Mouse (Mus musculus) spleen, adult 2 months (tissue): ENCODE results near the gene Pcdh9.

Source experiments
- CTCF ChIP-seq: fragments of 200-500 bp; IDR thresholded peaks from 2 replicates; pipeline ENCODE4 v1.5.1; 2011; ENCODE audit warnings: mild to moderate bottlenecking, inconsistent platforms; ENCODE audit not compliant: insufficient read depth, insufficient read length, insufficient replicate concordance; ENCODE audit errors: extremely low read depth
- POLR2A ChIP-seq: fragments of 200-500 bp; IDR thresholded peaks from 2 replicates; pipeline ENCODE4 v1.6.1; 2011; ENCODE audit warnings: low read depth, low read length, inconsistent platforms

DNA sequence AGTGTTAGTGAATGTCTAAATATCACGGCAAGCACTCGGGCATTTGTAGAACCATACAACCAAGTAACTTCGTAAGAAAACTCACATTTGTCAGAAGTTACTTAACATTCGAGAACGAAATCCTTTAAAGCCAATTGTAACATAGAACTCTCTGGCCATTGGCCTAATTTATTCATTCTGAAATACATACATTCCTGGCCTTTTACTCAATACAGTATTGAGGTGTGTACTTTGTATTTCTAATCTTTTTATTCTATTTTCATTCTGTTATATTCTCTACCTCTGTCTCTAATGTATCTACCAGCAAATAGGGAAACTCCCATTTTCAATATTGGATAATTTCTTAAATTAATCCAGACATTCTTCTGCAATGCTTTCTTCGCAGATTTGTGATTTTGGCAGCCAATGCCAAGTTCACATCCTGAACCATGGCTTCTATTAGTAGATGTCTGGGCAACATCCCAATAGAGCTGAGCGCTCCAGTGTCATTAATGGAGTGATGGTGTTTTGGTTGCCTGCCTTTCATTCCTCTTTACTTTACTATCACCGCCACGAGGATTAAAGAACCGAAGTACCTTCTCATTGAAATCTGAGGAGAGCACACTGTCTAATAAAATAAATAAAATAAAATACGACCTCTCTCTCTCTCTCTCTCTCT is 346.4 kb downstream of the Pcdh9 start:
- TF ChIP-seq CTCF: no peak
- TF ChIP-seq POLR2A: no peak
